Mouse (Mus musculus) CH12.LX (cell line): ENCODE results near the gene Cep164. TPM values are rescaled to one million over a fixed set of nuclear protein-coding genes. Genes with fewer than 3 reads are reported as not detected.

Experiments used
- DNase-seq: peaks from one replicate; pipeline ENCODE4 v3.0.0-alpha.2; 2013; ENCODE audit errors: extremely low read depth
- H3K27ac ChIP-seq: 2 replicates; pipeline ENCODE4 v1.5.1; 2012; ENCODE audit warnings: low read depth, mild to moderate bottlenecking, control low read depth, moderate library complexity; ENCODE audit not compliant: insufficient read depth
- H3K27me3 ChIP-seq: replicated peaks from 2 replicates; pipeline ENCODE3; 2012; ENCODE audit warnings: inconsistent platforms
- H3K36me3 ChIP-seq, 2 experiments: replicated peaks in 1 of 2; 2 replicates each; pipeline versions ENCODE3 to v1.6.1; 2012; ENCODE audit warnings: inconsistent platforms in 1 of 2, low read length in 1 of 2, mild to moderate bottlenecking in 1 of 2, mixed read lengths in 1 of 2, moderate library complexity in 1 of 2; ENCODE audit not compliant: control insufficient read depth in 1 of 2, insufficient read depth in 1 of 2
- H3K4me1 ChIP-seq, 2 experiments: 2 replicates each; pipeline ENCODE4 v1.6.1; 2012; ENCODE audit warnings: inconsistent platforms in 1 of 2, moderate library complexity in 1 of 2; ENCODE audit not compliant: insufficient read depth in 2 of 2, control insufficient read depth in 1 of 2
- H3K4me2 ChIP-seq: 2 replicates; pipeline ENCODE4 v1.6.1; 2012; ENCODE audit warnings: low read depth, mild to moderate bottlenecking, control low read depth; ENCODE audit not compliant: poor library complexity, insufficient read depth, severe bottlenecking
- H3K4me3 ChIP-seq, 3 experiments: fragments of 150-350 bp in 1 of 3; sonication (generic) in 1 of 3; replicated peaks in 1 of 3; 2 replicates each; pipeline versions ENCODE3 to v1.5.1; 2011 to 2012; ENCODE audit warnings: low read depth in 2 of 3, low read length in 2 of 3, mild to moderate bottlenecking in 2 of 3, moderate library complexity in 2 of 3, control low read depth in 1 of 3, improper control_type of control experiment in 1 of 3, inconsistent platforms in 1 of 3, mixed read lengths in 1 of 3; ENCODE audit not compliant: poor library complexity in 1 of 3
- H3K79me2 ChIP-seq: replicated peaks from 2 replicates; pipeline ENCODE4 v1.6.1; 2012; ENCODE audit warnings: mild to moderate bottlenecking, moderate library complexity; ENCODE audit not compliant: control insufficient read depth, poor library complexity, insufficient read depth, severe bottlenecking; ENCODE audit errors: extremely low read depth
- H3K9ac ChIP-seq: 2 replicates; pipeline ENCODE4 v1.6.1; 2012; ENCODE audit warnings: low read depth, mild to moderate bottlenecking, control low read depth, moderate library complexity; ENCODE audit not compliant: insufficient read depth
- H3K9me3 ChIP-seq: replicated peaks from 2 replicates; pipeline ENCODE3; 2012; ENCODE audit warnings: low read length, inconsistent platforms, mixed read lengths
- CHD2 ChIP-seq: IDR thresholded peaks from 2 replicates; pipeline ENCODE4 v1.6.1; 2011; ENCODE audit warnings: low read length, improper control_type of control experiment
- CTCF ChIP-seq, 2 experiments: IDR thresholded peaks in 1 of 2; conservative IDR thresholded peaks in 1 of 2; 2 replicates each; pipeline ENCODE4 v1.5.1; 2011 to 2012; ENCODE audit warnings: low read depth in 2 of 2, low read length in 2 of 2, improper control_type of control experiment in 1 of 2, inconsistent platforms in 1 of 2, mild to moderate bottlenecking in 1 of 2, moderate library complexity in 1 of 2
- ELF1 ChIP-seq: IDR thresholded peaks from 2 replicates; pipeline ENCODE4 v1.6.1; 2014; ENCODE audit warnings: low read depth, mild to moderate bottlenecking, inconsistent platforms, low read length, improper control_type of control experiment
- GABPA ChIP-seq: IDR thresholded peaks from 2 replicates; pipeline ENCODE4 v1.6.1; 2012; ENCODE audit warnings: low read depth, low read length, improper control_type of control experiment, inconsistent platforms; ENCODE audit not compliant: insufficient replicate concordance
- HCFC1 ChIP-seq: IDR thresholded peaks from 2 replicates; pipeline ENCODE4 v1.6.1; 2012; ENCODE audit warnings: low read depth, mild to moderate bottlenecking, inconsistent platforms, low read length, improper control_type of control experiment
- JUND ChIP-seq: conservative IDR thresholded peaks from 2 replicates; pipeline ENCODE4 v1.6.1; 2011; ENCODE audit warnings: low read depth, low read length, improper control_type of control experiment
- KAT2A ChIP-seq: IDR thresholded peaks from 2 replicates; pipeline ENCODE4 v1.6.1; 2012; ENCODE audit warnings: low read length, improper control_type of control experiment, inconsistent platforms; ENCODE audit not compliant: insufficient replicate concordance
- MAFK ChIP-seq: IDR thresholded peaks from 2 replicates; pipeline ENCODE4 v1.6.1; 2011; ENCODE audit warnings: low read length, improper control_type of control experiment; ENCODE audit not compliant: insufficient replicate concordance
- MAZ ChIP-seq: IDR thresholded peaks from 2 replicates; pipeline ENCODE4 v1.6.1; 2012; ENCODE audit warnings: low read depth, mild to moderate bottlenecking, inconsistent platforms, low read length, improper control_type of control experiment, moderate library complexity
- MEF2A ChIP-seq: IDR thresholded peaks from 2 replicates; pipeline ENCODE4 v1.6.1; 2014; ENCODE audit warnings: low read depth, mild to moderate bottlenecking, inconsistent platforms, low read length, improper control_type of control experiment, borderline replicate concordance
- MXI1 ChIP-seq: IDR thresholded peaks from 2 replicates; pipeline ENCODE4 v1.6.1; 2011; ENCODE audit warnings: mild to moderate bottlenecking, low read depth, low read length, improper control_type of control experiment
- MYC ChIP-seq: IDR thresholded peaks from 2 replicates; pipeline ENCODE4 v1.6.1; 2011; ENCODE audit warnings: low read depth, mild to moderate bottlenecking, improper control_type of control experiment, low read length
- NELFE ChIP-seq: IDR thresholded peaks from 2 replicates; pipeline ENCODE4 v1.6.1; 2011; ENCODE audit warnings: low read depth, low read length, improper control_type of control experiment
- NRF1 ChIP-seq: IDR thresholded peaks from 2 replicates; pipeline ENCODE4 v1.6.1; 2014; ENCODE audit warnings: low read depth, mild to moderate bottlenecking, inconsistent platforms, low read length, improper control_type of control experiment, moderate library complexity
- PAX5 ChIP-seq: IDR thresholded peaks from 2 replicates; pipeline ENCODE4 v1.6.1; 2012; ENCODE audit warnings: low read length, inconsistent platforms, mixed read lengths
- POLR2A ChIP-seq: IDR thresholded peaks from 2 replicates; pipeline ENCODE4 v1.6.1; 2011; ENCODE audit warnings: low read depth, mild to moderate bottlenecking, improper control_type of control experiment, low read length
- POLR2AphosphoS2 ChIP-seq: IDR thresholded peaks from 2 replicates; pipeline ENCODE4 v1.6.1; 2011; ENCODE audit warnings: low read depth, low read length, improper control_type of control experiment
- RAD21 ChIP-seq: IDR thresholded peaks from 2 replicates; pipeline ENCODE4 v1.6.1; 2011; ENCODE audit warnings: low read depth, mild to moderate bottlenecking, low read length, improper control_type of control experiment, moderate library complexity
- RCOR1 ChIP-seq: conservative IDR thresholded peaks from 2 replicates; pipeline ENCODE4 v1.6.1; 2012; ENCODE audit warnings: low read depth, mild to moderate bottlenecking, inconsistent platforms, low read length, improper control_type of control experiment
- SIN3A ChIP-seq: IDR thresholded peaks from 2 replicates; pipeline ENCODE4 v1.6.1; 2012; ENCODE audit warnings: low read length, improper control_type of control experiment, inconsistent platforms
- SMC3 ChIP-seq: IDR thresholded peaks from 2 replicates; pipeline ENCODE4 v1.6.1; 2011; ENCODE audit warnings: low read depth, low read length, improper control_type of control experiment
- TCF12 ChIP-seq: IDR thresholded peaks from 2 replicates; pipeline ENCODE4 v1.6.1; 2014; ENCODE audit warnings: low read depth, mild to moderate bottlenecking, inconsistent platforms, low read length, improper control_type of control experiment
- USF1 ChIP-seq: IDR thresholded peaks from 2 replicates; pipeline ENCODE4 v1.6.1; 2014; ENCODE audit warnings: low read depth, mild to moderate bottlenecking, inconsistent platforms, low read length, improper control_type of control experiment
- USF2 ChIP-seq: conservative IDR thresholded peaks from 2 replicates; pipeline ENCODE4 v1.6.1; 2011; ENCODE audit warnings: low read depth, low read length, improper control_type of control experiment
- ZC3H11A ChIP-seq: IDR thresholded peaks from 2 replicates; pipeline ENCODE4 v1.6.1; 2012; ENCODE audit warnings: low read depth, mild to moderate bottlenecking, inconsistent platforms, low read length, improper control_type of control experiment
- ZMIZ1 ChIP-seq: IDR thresholded peaks from 2 replicates; pipeline ENCODE4 v1.6.1; 2012; ENCODE audit warnings: low read depth, mild to moderate bottlenecking, inconsistent platforms, low read length, improper control_type of control experiment
- dilution Hi-C: fragments of 300-500 bp; cut with MboI; formaldehyde crosslinking; loops from 2 replicates; pipeline ENCODE4 v1.14.3; 2020; ENCODE audit warnings: low sequenced_read_pairs; ENCODE audit not compliant: extremely low pct_unique_long_range_greater_than_20kb, extremely low pct_ligation_motif_present
- in situ Hi-C: fragments of 300-500 bp; cut with MboI; formaldehyde crosslinking; loops from 3 replicates; pipeline ENCODE4 v1.14.3; 2019; ENCODE audit warnings: low sequenced_read_pairs, low pct_ligation_motif_present, low pct_unique_long_range_greater_than_20kb, mixed read lengths
- polyA plus RNA-seq: library from polyadenylated mRNA; unstranded; fragments of >175 nt; gene quantifications from 2 replicates; pipeline ENCODE4 v1.2.1, GENCODE M21; 2012; ENCODE audit warnings: low read depth; ENCODE audit not compliant: insufficient read length
- total RNA-seq, 2 experiments: library from RNA; depleted of rRNA; stranded (reverse); fragments of 300-350 nt in 1 of 2; fragments of >200 nt in 1 of 2; gene quantifications; 2 replicates each; pipeline ENCODE4 v1.2.3; 2012 to 2014

The Cep164 gene
- total and polyA plus RNA-seq, 3 experiments, result 14.2 to 22.7 (median 21.7) TPM

GRCm38 (mm10) chr9:45767155-45767554 lies 61.3 kb downstream of the Cep164 start:
- H3K36me3 ChIP-seq, result peaks cover 25 to 53% of the 10 kb centered on the region in 2 experiments
- in situ Hi-C loops (no loop called here), dilution Hi-C loops (no loop called here)
- no peak for TF ChIP-seq MAFK
- TF ChIP-seq MYC, result no peak
- TF ChIP-seq TCF12, result no peak
- no peak for TF ChIP-seq POLR2A
- no peak for TF ChIP-seq KAT2A
- no peak for TF ChIP-seq POLR2AphosphoS2
- no peak for TF ChIP-seq ZMIZ1
- TF ChIP-seq RCOR1, result no peak
- no peak for TF ChIP-seq GABPA
- H3K27ac ChIP-seq, result no peak overlapping the region
- H3K79me2 ChIP-seq, result no peaks in the 10 kb centered on the region
- H3K9ac ChIP-seq, result no peak overlapping the region
- H3K4me3 ChIP-seq, result no peak overlapping the region
- no peaks in the 10 kb centered on the region for H3K27me3 ChIP-seq
- DNase-seq, result no peak
- H3K4me2 ChIP-seq, result no peak overlapping the region
- no peaks in the 10 kb centered on the region for H3K9me3 ChIP-seq
- H3K4me1 ChIP-seq, result no peaks in the 10 kb centered on the region

GRCm38 (mm10) chr9:45766195-45766594 lies 62.3 kb downstream of the Cep164 start:
- dilution Hi-C loops (no loop called here), in situ Hi-C loops (no loop called here)
- Histone ChIP-seq H3K36me3 (peaks cover 16 to 43% of the 10 kb centered on the region in 2 experiments), H3K4me1 (no peaks in the 10 kb centered on the region), H3K9me3 (no peaks in the 10 kb centered on the region), H3K27ac (no peak overlapping the region), H3K4me2 (no peak overlapping the region), H3K79me2 (no peaks in the 10 kb centered on the region), H3K4me3 (no peak overlapping the region), H3K27me3 (no peaks in the 10 kb centered on the region), H3K9ac (no peak overlapping the region)
- DNase-seq, result no peak
- TF ChIP-seq HCFC1 (no peak), RCOR1 (no peak), TCF12 (no peak), MAZ (no peak), POLR2A (no peak), ELF1 (no peak), POLR2AphosphoS2 (no peak)

- Histone ChIP-seq H3K4me3 (no peak overlapping the region), H3K79me2 (no peaks in the 10 kb centered on the region), H3K4me2 (no peak overlapping the region), H3K9ac (no peak overlapping the region), H3K4me1 (no peaks in the 10 kb centered on the region), H3K27ac (no peak overlapping the region), H3K36me3 (no peaks in the 10 kb centered on the region), H3K27me3 (peaks cover 44% of the 10 kb centered on the region), H3K9me3 (peaks cover 2% of the 10 kb centered on the region)
- in situ Hi-C loops, result no loop called here
- dilution Hi-C loops, result no loop called here
- DNase-seq, result peak; percentile 71
- TF ChIP-seq CHD2, result no peak
- no peak for TF ChIP-seq NELFE
- TF ChIP-seq MXI1, result no peak
- TF ChIP-seq JUND, result no peak
- no peak for TF ChIP-seq SIN3A
- TF ChIP-seq MAFK, result no peak
- peak; percentile 84 to 90 for TF ChIP-seq CTCF (conservative IDR thresholded peaks at IDR 0.05 in 1 of 2, IDR thresholded peaks at IDR 0.05 in 1 of 2; ENCODE audit: low read depth in 2 of 2, low read length in 2 of 2)
- TF ChIP-seq HCFC1, result no peak
- TF ChIP-seq USF2, result no peak
- peak; percentile 87 for TF ChIP-seq RAD21
- no peak for TF ChIP-seq NRF1
- TF ChIP-seq MYC, result no peak
- TF ChIP-seq MEF2A, result no peak
- no peak for TF ChIP-seq USF1
- TF ChIP-seq SMC3, result peak; percentile 80
- TF ChIP-seq GABPA, result no peak
- no peak for TF ChIP-seq RCOR1
- TF ChIP-seq PAX5, result no peak
- TF ChIP-seq MAZ, result no peak
- TF ChIP-seq ZC3H11A, result peak; percentile 10; the same call in 1 of the 2 replicates
Observed at GRCm38 (mm10) chr9:45754452-45755091, 73.9 kb downstream of the Cep164 start.
